Mouse (Mus musculus) neural tube, embryonic 10.5 days (tissue): ENCODE measurements around the gene Tlr2.
"Not testable (repeated sequence)": the region's sequence is repeated elsewhere in the genome, so short reads cannot be mapped to it uniquely, and the experiment has no call there.

ENCODE experiments used
- DNase-seq: peaks from one replicate; pipeline ENCODE4 v3.0.0-alpha.2; 2017; ENCODE audit warnings: low spot score; ENCODE audit errors: extremely low spot score

The Tlr2 gene

GRCm38 (mm10) chr3:83841095-83841850 lies at the start of gene Tlr2:
Gene Tlr2 (minus strand): TSS chr3:83841767.
- peak; percentile 76 for DNase-seq

GRCm38 (mm10) chr3:83885163-83885562 lies 43.6 kb upstream of the Tlr2 start:
- no peak for DNase-seq

GRCm38 (mm10) chr3:83879261-83880050 lies 37.9 kb upstream of the Tlr2 start:
- DNase-seq, result not testable (repeated sequence)

GRCm38 (mm10) chr3:83878801-83879200 lies 37.2 kb upstream of the Tlr2 start:
- DNase-seq, result no peak

- DNase-seq, result no peak
These were observed 34.7 kb upstream of the Tlr2 start for GRCm38 (mm10) chr3:83876299-83876698.

- not testable (repeated sequence) for DNase-seq
These were observed 33.5 kb upstream of the Tlr2 start for GRCm38 (mm10) chr3:83875078-83875477.

GRCm38 (mm10) chr3:83872853-83873252 lies 31.3 kb upstream of the Tlr2 start:
- DNase-seq, result not testable (repeated sequence)

GRCm38 (mm10) chr3:83871962-83872361 lies 30.4 kb upstream of the Tlr2 start:
- DNase-seq, result not testable (repeated sequence)

GRCm38 (mm10) chr3:83871559-83871958 lies 30.0 kb upstream of the Tlr2 start:
- not testable (repeated sequence) for DNase-seq

- DNase-seq, result no peak
These were observed 28.2 kb upstream of the Tlr2 start for GRCm38 (mm10) chr3:83869776-83870175.

- DNase-seq, result not testable (repeated sequence)
These were observed 25.5 kb upstream of the Tlr2 start for GRCm38 (mm10) chr3:83867026-83867425.

- no peak for DNase-seq
These were observed 23.6 kb upstream of the Tlr2 start for GRCm38 (mm10) chr3:83865216-83865615.

- DNase-seq, result no peak
These were observed 22.5 kb upstream of the Tlr2 start for GRCm38 (mm10) chr3:83864064-83864548.

GRCm38 (mm10) chr3:83862956-83863355 lies 21.4 kb upstream of the Tlr2 start:
- DNase-seq, result no peak

- no peak for DNase-seq
These were observed 18.0 kb upstream of the Tlr2 start for GRCm38 (mm10) chr3:83859595-83859994.

- no peak for DNase-seq
These were observed 17.5 kb upstream of the Tlr2 start for GRCm38 (mm10) chr3:83859071-83859470.

- no peak for DNase-seq
These were observed 16.1 kb upstream of the Tlr2 start for GRCm38 (mm10) chr3:83857621-83858020.

- no peak for DNase-seq
These were observed 14.1 kb upstream of the Tlr2 start for GRCm38 (mm10) chr3:83855643-83856042.

GRCm38 (mm10) chr3:83849341-83849740 lies 7.8 kb upstream of the Tlr2 start:
- no peak for DNase-seq

- no peak for DNase-seq
These were observed 3.4 kb upstream of the Tlr2 start for GRCm38 (mm10) chr3:83844766-83845520.

- DNase-seq, result no peak
These were observed 2.1 kb downstream of the Tlr2 start for GRCm38 (mm10) chr3:83839477-83839876.

GRCm38 (mm10) chr3:83836685-83837084 lies 4.9 kb downstream of the Tlr2 start:
- no peak for DNase-seq
